Mouse (Mus musculus) liver, embryonic 14.5 days (tissue): Measurements from ENCODE around the gene Pacrg. TPM values are rescaled to one million over a fixed set of nuclear protein-coding genes. Genes with fewer than 3 reads are reported as not detected.

Experiments used
- ATAC-seq: fragments of 200-750 bp; cut with Nextera tagmentation; 2 replicates; pipeline ENCODE4 v1.8.0; 2017; ENCODE audit warnings: moderate number of reproducible peaks, mild to moderate bottlenecking, moderate library complexity; ENCODE audit not compliant: insufficient read depth
- DNase-seq, 3 experiments: peaks; one replicate each; pipeline ENCODE4 v3.0.0-alpha.2; 2012 to 2013; ENCODE audit warnings: low read depth in 3 of 3, low spot score in 3 of 3
- H3K27ac ChIP-seq: fragments of 300-500 bp; sonication (generic); 2 replicates; pipeline ENCODE4 v1.5.1; 2014; ENCODE audit warnings: moderate library complexity, mild to moderate bottlenecking, control low read depth, inconsistent platforms
- H3K27me3 ChIP-seq: fragments of 300-500 bp; sonication (generic); 2 replicates; pipeline ENCODE4 v1.6.1; 2014; ENCODE audit warnings: mild to moderate bottlenecking, low read length, moderate library complexity; ENCODE audit not compliant: control insufficient read depth, insufficient read depth
- H3K36me3 ChIP-seq: fragments of 300-500 bp; sonication (generic); replicated peaks from 2 replicates; pipeline ENCODE4 v1.6.1; 2014; ENCODE audit warnings: low read depth; ENCODE audit not compliant: control insufficient read depth, insufficient read depth
- H3K4me1 ChIP-seq, 2 experiments: fragments of 200-500 bp in 1 of 2; fragments of 300-500 bp in 1 of 2; sonication (generic) in 1 of 2; replicated peaks; 2 replicates each; pipeline ENCODE4 v1.6.1; 2012 to 2014; ENCODE audit warnings: antibody characterized with exemption in 1 of 2, inconsistent platforms in 1 of 2, low read length in 1 of 2; ENCODE audit not compliant: control insufficient read depth in 2 of 2, insufficient read depth in 2 of 2
- H3K4me2 ChIP-seq: fragments of 300-500 bp; sonication (generic); 2 replicates; pipeline ENCODE4 v1.6.1; 2014; ENCODE audit warnings: low read depth, mild to moderate bottlenecking, control low read depth, moderate library complexity
- H3K4me3 ChIP-seq, 2 experiments: fragments of 200-500 bp in 1 of 2; fragments of 300-500 bp in 1 of 2; sonication (generic) in 1 of 2; 2 replicates each; pipeline ENCODE4 v1.5.1; 2012 to 2014; ENCODE audit warnings: low read depth in 2 of 2, low read length in 2 of 2, mild to moderate bottlenecking in 2 of 2, control low read depth in 1 of 2, inconsistent platforms in 1 of 2, moderate library complexity in 1 of 2; ENCODE audit not compliant: insufficient read depth in 1 of 2
- H3K9ac ChIP-seq: fragments of 300-500 bp; sonication (generic); replicated peaks from 2 replicates; pipeline ENCODE4 v1.6.1; 2014; ENCODE audit warnings: mild to moderate bottlenecking, control low read depth, moderate library complexity
- H3K9me3 ChIP-seq: fragments of 300-500 bp; sonication (generic); 2 replicates; pipeline ENCODE4 v1.6.1; 2016; ENCODE audit warnings: low read length, mixed read lengths; ENCODE audit not compliant: control insufficient read depth
- CTCF ChIP-seq: IDR thresholded peaks from 2 replicates; pipeline ENCODE4 v1.5.1; 2016; ENCODE audit warnings: antibody characterized with exemption, low read depth, control low read depth
- EP300 ChIP-seq: IDR thresholded peaks from 2 replicates; pipeline ENCODE4 v1.6.1; 2016; ENCODE audit warnings: antibody characterized with exemption, low read depth
- WGBS: fragments of 180-500 bp; shearing (Covaris S2); extraction: QIAGEN DNeasy Blood & Tissue Kit; methylation state at CpG from one replicate; pipeline ENCODE4 v1.1.7; 2014; ENCODE audit not compliant: insufficient replicate concordance; 5-methylcytosine and 5-hydroxymethylcytosine counted together
- polyA plus RNA-seq, 2 experiments: library from polyadenylated mRNA; depleted of rRNA in 1 of 2; stranded (reverse) in 1 of 2; unstranded in 1 of 2; fragments of >200 nt; fragmentation: Nextera tagmentation in 1 of 2; extraction: Ambion mirVana in 1 of 2; gene quantifications; 2 replicates each; pipeline versions ENCODE4 v1.2.1 to v1.2.3; 2012 to 2014

Gene Pacrg
- polyA plus RNA-seq, 2 experiments = 0.04 TPM; not detected in 1

- Histone ChIP-seq H3K9me3 (no peaks in the 10 kb centered on the region), H3K36me3 (no peaks in the 10 kb centered on the region), H3K9ac (no peak overlapping the region), H3K27ac (no peak overlapping the region), H3K4me3 (no peak overlapping the region), H3K4me2 (no peak overlapping the region), H3K4me1 (0 out of 4 replicates have a peak, but pooled peaks cover 0 to 3% of the 10 kb centered on the region in 2 experiments), H3K27me3 (no peaks in the 10 kb centered on the region)
- DNase-seq (no peak), ATAC-seq (no peak)
- TF ChIP-seq EP300 (no peak), CTCF (no peak)
- 56% methylated on average over 10 of the region's 10 CpGs for WGBS
Observed at GRCm38 (mm10) chr17:10510913-10511759, 329.0 kb downstream of the Pacrg start.

- no peak overlapping the region for H3K4me3 ChIP-seq
- no peaks in the 10 kb centered on the region for H3K36me3 ChIP-seq
- no peak for TF ChIP-seq EP300
- TF ChIP-seq CTCF = no peak
- 62% methylated on average over 5 of the region's 5 CpGs for WGBS
- DNase-seq (no peak), ATAC-seq (no peak)
- no peak overlapping the region for H3K27ac ChIP-seq
- H3K4me1 ChIP-seq = 0 out of 4 replicates have a peak, but pooled peaks cover 0 to 3% of the 10 kb centered on the region in 2 experiments
- no peak overlapping the region for H3K9ac ChIP-seq
- H3K27me3 ChIP-seq = no peaks in the 10 kb centered on the region
- no peaks in the 10 kb centered on the region for H3K9me3 ChIP-seq
- no peak overlapping the region for H3K4me2 ChIP-seq
Observed at GRCm38 (mm10) chr17:10510467-10510866, 329.6 kb downstream of the Pacrg start.

DNA sequence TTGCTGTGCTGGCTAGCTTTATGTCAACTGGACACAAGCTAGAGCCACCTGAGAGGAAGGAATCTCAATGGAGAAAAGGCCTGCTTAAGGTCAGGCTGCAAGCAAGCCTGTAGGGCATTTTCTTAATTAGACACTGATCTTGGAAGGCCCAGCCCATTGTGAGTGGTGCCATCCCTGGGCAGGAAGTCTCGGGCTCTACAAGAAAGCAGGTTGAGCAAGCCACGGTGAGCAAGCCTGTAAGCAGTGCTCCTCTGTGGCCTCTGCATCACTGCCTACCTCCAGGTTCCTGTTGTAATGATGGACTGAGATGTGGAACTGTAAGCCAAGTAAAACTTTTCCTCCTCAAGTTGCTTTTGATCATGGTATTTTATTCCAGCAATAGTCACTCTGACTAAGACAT, 332.0 kb downstream of the Pacrg start:
- no peak overlapping the region for H3K9ac ChIP-seq
- H3K36me3 ChIP-seq = no peaks in the 10 kb centered on the region
- H3K4me2 ChIP-seq = no peak overlapping the region
- H3K4me1 ChIP-seq = 0 out of 4 replicates have a peak, but pooled peaks cover 0 to 3% of the 10 kb centered on the region in 2 experiments
- no peaks in the 10 kb centered on the region for H3K9me3 ChIP-seq
- WGBS = 47% methylated on average over 2 of the region's 2 CpGs
- no peak overlapping the region for H3K4me3 ChIP-seq
- no peak for ATAC-seq
- no peak overlapping the region for H3K27ac ChIP-seq
- no peaks in the 10 kb centered on the region for H3K27me3 ChIP-seq
- TF ChIP-seq CTCF = no peak
- TF ChIP-seq EP300 = no peak
- DNase-seq = no peak

DNA sequence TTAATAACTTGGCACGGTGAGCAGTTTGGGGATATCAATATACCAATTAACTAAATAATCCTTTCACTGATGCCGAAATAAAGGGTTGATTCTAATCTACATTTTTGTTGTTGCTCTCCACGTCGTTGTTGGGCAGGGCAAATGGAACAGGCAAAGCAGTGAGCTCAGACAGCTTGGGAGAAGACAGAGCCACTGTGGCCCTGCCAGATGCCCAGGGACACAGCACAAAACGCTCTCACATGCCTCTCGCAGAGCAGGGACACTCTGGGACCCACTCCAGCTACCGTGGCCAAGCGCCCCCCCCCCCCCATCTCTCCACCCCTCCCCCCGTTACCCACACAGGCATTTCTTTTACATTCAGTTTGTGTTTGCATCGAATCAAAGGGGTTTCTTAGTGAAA, 332.6 kb downstream of the Pacrg start:
- WGBS = 52% methylated on average over 10 of the region's 10 CpGs
- no peak overlapping the region for H3K4me3 ChIP-seq
- H3K9me3 ChIP-seq = no peaks in the 10 kb centered on the region
- no peak overlapping the region for H3K4me2 ChIP-seq
- no peaks in the 10 kb centered on the region for H3K36me3 ChIP-seq
- no peak for ATAC-seq
- TF ChIP-seq EP300 (no peak), CTCF (no peak)
- H3K27ac ChIP-seq = no peak overlapping the region
- H3K9ac ChIP-seq = no peak overlapping the region
- H3K4me1 ChIP-seq = 0 out of 4 replicates have a peak, but pooled peaks cover 0 to 3% of the 10 kb centered on the region in 2 experiments
- DNase-seq = no peak
- H3K27me3 ChIP-seq = no peaks in the 10 kb centered on the region

DNA sequence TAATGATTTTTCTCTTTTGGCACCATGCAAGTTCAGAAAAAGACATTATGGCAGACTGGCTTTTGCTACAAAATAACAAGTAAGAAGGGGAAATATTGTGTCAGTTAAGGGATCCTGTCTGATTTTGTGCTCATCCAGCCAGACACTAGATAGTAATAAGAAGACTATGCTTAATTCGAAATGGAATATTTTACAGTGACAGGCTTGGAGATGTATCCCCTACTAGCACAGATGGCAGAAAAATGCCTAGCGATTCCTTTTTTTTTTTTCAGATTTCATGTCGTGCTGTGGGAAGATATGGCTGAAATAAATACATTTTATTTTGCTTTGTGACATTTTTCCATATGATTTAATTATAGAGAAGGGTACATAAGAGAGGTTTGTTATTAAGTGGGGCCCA, 333.2 kb downstream of the Pacrg start:
- 61% methylated on average over 3 of the region's 3 CpGs for WGBS

More for the DNA sequence above, 333.2 kb downstream of the Pacrg start:
- Histone ChIP-seq H3K9me3 (no peaks in the 10 kb centered on the region), H3K27me3 (no peaks in the 10 kb centered on the region), H3K27ac (no peak overlapping the region), H3K9ac (no peak overlapping the region), H3K4me1 (0 out of 4 replicates have a peak, but pooled peaks cover 0 to 3% of the 10 kb centered on the region in 2 experiments), H3K36me3 (no peaks in the 10 kb centered on the region), H3K4me2 (no peak overlapping the region), H3K4me3 (no peak overlapping the region)
- DNase-seq (no peak), ATAC-seq (no peak)
- no peak for TF ChIP-seq CTCF
- no peak for TF ChIP-seq EP300
